Mouse (Mus musculus): ENCODE data around the gene Lhx9. TPM values are rescaled to one million over a fixed set of nuclear protein-coding genes. Genes with fewer than 3 reads are reported as not detected.

The Lhx9 gene
- polyA plus RNA-seq (2012; ENCODE audit: insufficient read depth, insufficient read length, missing spikeins) = not detected in 2 replicates

GRCm38 (mm10) chr1:138848511-138849109, at the start of gene Lhx9:
Gene Lhx9, minus strand, starts transcription at chr1:138848577.
- H3K4me1 ChIP-seq (ENCODE audit: control insufficient read depth, insufficient read depth, low read length) = peaks cover 7% of the 10 kb centered on the region
- H3K27ac ChIP-seq (ENCODE audit: insufficient read depth, low read depth, low read length) = no peak within 1 kb of the TSS
- H3K4me3 ChIP-seq (ENCODE audit: insufficient read depth, low read length) = peak within 1 kb of the TSS; percentile 47
- TF ChIP-seq CTCF (IDR thresholded peaks at IDR 0.05; ENCODE audit: low read depth, low read length) (no peak), POLR2A (IDR thresholded peaks at IDR 0.05; ENCODE audit: borderline replicate concordance, low read depth, low read length) (no peak)

- Histone ChIP-seq H3K4me1 (ENCODE audit: control insufficient read depth, insufficient read depth, low read length) (no peaks in the 10 kb centered on the region), H3K4me3 (ENCODE audit: insufficient read depth, low read length) (no peak overlapping the region), H3K27ac (ENCODE audit: insufficient read depth, low read depth, low read length) (no peak overlapping the region)
- no peak for TF ChIP-seq CTCF (IDR thresholded peaks at IDR 0.05; ENCODE audit: low read depth, low read length)
- no peak for TF ChIP-seq POLR2A (IDR thresholded peaks at IDR 0.05; ENCODE audit: borderline replicate concordance, low read depth, low read length)
Observed at GRCm38 (mm10) chr1:138896088-138896487, 47.7 kb upstream of the Lhx9 start.

DNA sequence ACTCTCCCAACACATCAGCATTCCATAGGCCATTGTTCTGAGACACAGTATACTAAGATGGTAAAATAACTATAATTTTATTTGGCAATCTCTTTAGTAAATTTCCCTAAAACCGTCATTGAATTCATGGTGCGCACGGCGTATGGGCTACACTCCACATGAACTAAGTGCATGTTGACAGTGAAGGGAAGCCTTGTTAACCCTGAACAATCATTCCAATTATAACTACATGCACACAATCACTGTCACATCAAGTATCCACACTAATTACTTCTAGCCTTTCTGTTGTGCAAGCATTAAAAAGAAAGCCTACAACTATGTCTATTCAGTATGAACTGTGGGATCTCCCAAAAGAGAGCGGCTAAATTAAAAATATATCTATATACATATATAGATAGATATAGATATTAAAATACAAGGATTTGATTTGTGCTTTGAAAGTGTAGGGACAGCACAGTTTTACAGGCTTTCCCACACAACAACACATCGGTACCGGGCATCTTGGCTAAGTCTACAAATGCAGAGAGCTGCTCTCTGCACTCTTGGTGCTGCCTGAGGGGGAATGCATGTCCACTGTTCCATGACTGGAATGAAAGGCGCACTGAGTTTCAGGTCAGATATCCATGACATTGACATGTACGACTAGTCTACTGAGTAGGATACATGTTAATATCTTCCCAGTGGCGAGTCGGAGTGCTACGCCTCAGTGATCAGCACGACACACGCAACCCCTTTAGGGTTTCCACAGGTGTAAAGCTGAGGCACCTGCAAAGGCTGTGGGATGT, 29.3 kb upstream of the Lhx9 start:
- Histone ChIP-seq H3K27ac (ENCODE audit: insufficient read depth, low read depth, low read length) (no peak overlapping the region), H3K4me1 (ENCODE audit: control insufficient read depth, insufficient read depth, low read length) (no peaks in the 10 kb centered on the region), H3K4me3 (ENCODE audit: insufficient read depth, low read length) (no peak overlapping the region)
- no peak for TF ChIP-seq POLR2A (IDR thresholded peaks at IDR 0.05; ENCODE audit: borderline replicate concordance, low read depth, low read length)

GRCm38 (mm10) chr1:138876371-138877045, 28.1 kb upstream of the Lhx9 start:
- no peak overlapping the region for H3K27ac ChIP-seq (ENCODE audit: insufficient read depth, low read depth, low read length)
- no peak for TF ChIP-seq POLR2A (IDR thresholded peaks at IDR 0.05; ENCODE audit: borderline replicate concordance, low read depth, low read length)
- no peak for TF ChIP-seq CTCF (IDR thresholded peaks at IDR 0.05; ENCODE audit: low read depth, low read length)
- H3K4me1 ChIP-seq (ENCODE audit: control insufficient read depth, insufficient read depth, low read length) = no peaks in the 10 kb centered on the region
- no peak overlapping the region for H3K4me3 ChIP-seq (ENCODE audit: insufficient read depth, low read length)

- Histone ChIP-seq H3K4me1 (ENCODE audit: control insufficient read depth, insufficient read depth, low read length) (peaks cover 12% of the 10 kb centered on the region), H3K27ac (ENCODE audit: insufficient read depth, low read depth, low read length) (peak within 1 kb of the TSS; percentile 67), H3K4me3 (ENCODE audit: insufficient read depth, low read length) (peak within 1 kb of the TSS; percentile 66)
Observed at GRCm38 (mm10) chr1:138856101-138856950, 7.9 kb upstream of the Lhx9 start, which contains the start of gene 2310009B15Rik. Gene 2310009B15Rik, minus strand, starts transcription at chr1:138856852.

DNA sequence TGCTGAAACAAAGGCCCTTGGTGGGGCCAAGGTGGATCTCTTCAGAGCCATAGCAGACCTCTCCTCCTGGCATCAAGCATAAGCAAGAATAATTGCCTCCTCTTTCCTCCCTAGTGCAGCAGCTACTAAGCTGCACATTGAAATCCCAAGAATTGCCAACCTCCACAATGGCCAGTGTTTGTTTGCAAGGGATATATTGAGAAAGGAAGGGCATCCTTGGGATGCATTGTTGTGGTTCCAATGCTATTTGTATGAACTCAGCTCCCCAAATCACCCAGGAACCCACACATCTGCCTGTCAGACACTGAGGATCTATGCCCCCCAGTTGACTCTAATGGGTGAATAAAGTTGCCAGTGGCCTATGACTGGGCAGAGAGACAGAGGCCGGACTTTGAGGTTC, 2.4 kb upstream of the Lhx9 start:
- no peak overlapping the region for H3K27ac ChIP-seq (ENCODE audit: insufficient read depth, low read depth, low read length)
- no peak overlapping the region for H3K4me3 ChIP-seq (ENCODE audit: insufficient read depth, low read length)
- TF ChIP-seq POLR2A (IDR thresholded peaks at IDR 0.05; ENCODE audit: borderline replicate concordance, low read depth, low read length) (no peak), CTCF (IDR thresholded peaks at IDR 0.05; ENCODE audit: low read depth, low read length) (no peak)
- H3K4me1 ChIP-seq (ENCODE audit: control insufficient read depth, insufficient read depth, low read length) = peaks cover 12% of the 10 kb centered on the region

DNA sequence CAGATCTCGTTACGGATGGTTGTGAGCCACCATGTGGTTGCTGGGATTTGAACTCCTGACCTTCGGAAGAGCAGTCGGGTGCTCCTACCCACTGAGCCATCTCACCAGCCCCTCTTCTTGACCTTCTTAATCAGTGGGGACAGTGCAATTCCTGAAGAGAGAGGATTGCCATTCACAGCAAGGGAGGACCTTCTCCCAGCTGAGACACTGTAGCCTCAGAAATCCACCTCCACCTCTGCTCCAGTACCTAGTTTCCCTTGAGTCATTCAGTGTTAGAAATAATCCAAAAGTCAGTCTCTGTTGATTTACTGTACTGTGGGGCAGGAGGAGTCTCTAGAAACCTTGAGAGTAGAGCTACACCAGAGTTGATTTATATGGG, 1.8 kb upstream of the Lhx9 start:
- H3K4me3 ChIP-seq (ENCODE audit: insufficient read depth, low read length) = no peak overlapping the region
- H3K27ac ChIP-seq (ENCODE audit: insufficient read depth, low read depth, low read length) = no peak overlapping the region
- TF ChIP-seq POLR2A (IDR thresholded peaks at IDR 0.05; ENCODE audit: borderline replicate concordance, low read depth, low read length) (no peak), CTCF (IDR thresholded peaks at IDR 0.05; ENCODE audit: low read depth, low read length) (no peak)
- H3K4me1 ChIP-seq (ENCODE audit: control insufficient read depth, insufficient read depth, low read length) = peaks cover 10% of the 10 kb centered on the region

GRCm38 (mm10) chr1:138849531-138850160, 1.3 kb upstream of the Lhx9 start:
- TF ChIP-seq POLR2A (IDR thresholded peaks at IDR 0.05; ENCODE audit: borderline replicate concordance, low read depth, low read length) = no peak
- no peak for TF ChIP-seq CTCF (IDR thresholded peaks at IDR 0.05; ENCODE audit: low read depth, low read length)
- Histone ChIP-seq H3K4me3 (ENCODE audit: insufficient read depth, low read length) (no peak overlapping the region), H3K27ac (ENCODE audit: insufficient read depth, low read depth, low read length) (no peak overlapping the region), H3K4me1 (ENCODE audit: control insufficient read depth, insufficient read depth, low read length) (peaks cover 5% of the 10 kb centered on the region)

- peaks cover 7% of the 10 kb centered on the region for H3K4me1 ChIP-seq (ENCODE audit: control insufficient read depth, insufficient read depth, low read length)
- no peak overlapping the region for H3K27ac ChIP-seq (ENCODE audit: insufficient read depth, low read depth, low read length)
- peak overlapping the region; percentile 47 for H3K4me3 ChIP-seq (ENCODE audit: insufficient read depth, low read length)
- TF ChIP-seq POLR2A (IDR thresholded peaks at IDR 0.05; ENCODE audit: borderline replicate concordance, low read depth, low read length) = no peak
- TF ChIP-seq CTCF (IDR thresholded peaks at IDR 0.05; ENCODE audit: low read depth, low read length) = no peak
Observed at GRCm38 (mm10) chr1:138848026-138848425, 351 bp downstream of the Lhx9 start.
